Mouse (Mus musculus) heart, embryonic 10.5 days (tissue): ENCODE data around the gene Rab37. TPM values are rescaled to one million over a fixed set of nuclear protein-coding genes. Genes with fewer than 3 reads are reported as not detected.
A peak's percentile ranks its signal among the peaks of the same experiment; 100 is the strongest.

ENCODE experiments used
- DNase-seq: peaks from one replicate; pipeline ENCODE4 v3.0.0-alpha.2; 2017; ENCODE audit warnings: low spot score
- H3K27ac ChIP-seq: fragments of 300-500 bp; sonication (generic); 2 replicates; pipeline ENCODE4 v1.5.1; 2016; ENCODE audit warnings: mild to moderate bottlenecking
- H3K27me3 ChIP-seq: fragments of 300-500 bp; sonication (generic); 2 replicates; pipeline ENCODE4 v1.6.1; 2016; ENCODE audit warnings: mild to moderate bottlenecking; ENCODE audit not compliant: poor library complexity, insufficient read depth, severe bottlenecking
- H3K36me3 ChIP-seq: fragments of 300-500 bp; sonication (generic); 2 replicates; pipeline ENCODE4 v1.6.1; 2016; ENCODE audit warnings: mild to moderate bottlenecking, moderate library complexity
- H3K4me1 ChIP-seq: fragments of 300-500 bp; sonication (generic); 2 replicates; pipeline ENCODE4 v1.6.1; 2016; ENCODE audit warnings: mild to moderate bottlenecking
- H3K4me3 ChIP-seq: fragments of 300-500 bp; sonication (generic); 2 replicates; pipeline ENCODE4 v1.5.1; 2016; ENCODE audit warnings: mild to moderate bottlenecking, moderate library complexity
- H3K9me3 ChIP-seq: fragments of 300-500 bp; sonication (generic); 2 replicates; pipeline ENCODE4 v1.6.1; 2016; ENCODE audit warnings: mild to moderate bottlenecking, moderate library complexity
- WGBS: fragments of 180-500 bp; shearing (Covaris S2); methylation state at CpG from one replicate; pipeline ENCODE4 v1.1.7; 2016; 5-methylcytosine and 5-hydroxymethylcytosine counted together
- polyA plus RNA-seq: library from polyadenylated mRNA; unstranded; fragments of >200 nt; fragmentation: Nextera tagmentation; extraction: Ambion mirVana; gene quantifications from 2 replicates; pipeline ENCODE4 v1.2.1, GENCODE M21; 2016

The Rab37 gene
- polyA plus RNA-seq, 1 experiment from 2014 or later, result 2.6 TPM

DNA sequence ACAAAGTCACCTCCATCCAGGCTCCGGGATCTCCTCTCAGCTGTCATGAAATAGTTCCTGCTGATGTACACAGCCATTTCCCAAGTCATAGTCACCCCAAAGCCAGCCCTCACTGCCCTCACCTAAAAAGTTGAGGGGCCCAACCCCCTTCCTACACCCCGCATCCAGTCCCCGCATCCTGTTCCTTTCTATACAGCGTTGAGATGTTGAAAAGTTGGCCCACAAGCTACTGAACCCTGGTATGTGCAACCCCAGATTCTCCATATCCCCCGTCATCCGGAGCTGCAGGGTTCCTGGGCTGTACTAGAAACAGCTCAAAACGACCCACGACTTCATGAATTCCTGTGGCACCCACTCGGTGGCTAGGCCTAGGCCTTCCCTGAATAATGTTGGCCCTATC is 61.9 kb downstream of the Rab37 start:
- Histone ChIP-seq H3K36me3 (no peaks in the 10 kb centered on the region), H3K4me1 (peaks cover 45% of the 10 kb centered on the region), H3K4me3 (peak overlapping the region; percentile 52; the same call in 1 of the 2 replicates), H3K27me3 (peaks cover 62% of the 10 kb centered on the region), H3K9me3 (no peaks in the 10 kb centered on the region), H3K27ac (no peak overlapping the region)
- DNase-seq, result no peak
- whole genome bisulfite sequencing, result 72% methylated on average over 9 of the region's 9 CpGs

DNA sequence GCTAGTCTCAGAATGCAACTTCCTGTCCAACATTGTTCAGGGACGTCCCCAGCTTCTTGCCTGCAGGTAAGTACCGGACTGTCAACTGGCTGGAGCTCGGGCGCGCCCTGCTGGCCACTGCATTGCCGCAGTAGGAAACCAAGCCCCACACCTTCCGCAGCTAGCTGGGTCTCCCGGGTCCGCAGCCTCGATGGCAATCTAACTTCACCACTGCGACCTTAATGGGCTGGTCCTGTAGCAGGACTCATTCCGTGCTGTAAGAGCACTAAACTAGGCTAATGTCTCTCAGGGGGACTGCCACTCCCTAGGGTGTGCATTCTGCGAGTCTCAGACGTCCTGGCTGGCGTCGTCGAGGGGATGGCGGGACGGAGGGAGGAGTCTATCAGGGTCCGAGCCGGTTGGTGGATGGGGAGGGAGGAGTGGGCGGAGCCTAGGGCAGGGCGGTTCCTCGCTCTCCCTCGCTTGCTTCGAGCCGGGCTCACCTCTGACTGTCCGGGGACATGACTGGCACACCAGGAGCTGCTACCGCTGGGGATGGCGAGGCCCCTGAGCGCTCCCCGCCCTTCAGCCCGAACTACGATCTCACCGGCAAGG is 62.6 kb downstream of the Rab37 start:
- Histone ChIP-seq H3K4me1 (peaks cover 52% of the 10 kb centered on the region), H3K27me3 (peaks cover 62% of the 10 kb centered on the region), H3K36me3 (no peaks in the 10 kb centered on the region), H3K9me3 (no peaks in the 10 kb centered on the region), H3K4me3 (peak overlapping the region; percentile 52), H3K27ac (peak overlapping the region; percentile 39; the same call in 1 of the 2 replicates)
- DNase-seq, result peak; percentile 88
- WGBS, result 1% methylated on average over 35 of the region's 35 CpGs

GRCm38 (mm10) chr11:115155053-115155634 is 63.9 kb downstream of the Rab37 start:
- Histone ChIP-seq H3K4me3 (no peak overlapping the region), H3K36me3 (no peaks in the 10 kb centered on the region), H3K4me1 (peaks cover 53% of the 10 kb centered on the region), H3K9me3 (no peaks in the 10 kb centered on the region), H3K27ac (0 out of 2 replicates have a peak overlapping the region, but pooled peaks have one; percentile 30), H3K27me3 (peaks cover 62% of the 10 kb centered on the region)
- 6% methylated on average over 5 of the region's 5 CpGs for WGBS
- no peak for DNase-seq

- H3K4me3 ChIP-seq, result peak overlapping the region; percentile 8; the same call in 1 of the 2 replicates
- peaks cover 47% of the 10 kb centered on the region for H3K27me3 ChIP-seq
- peak overlapping the region; percentile 86 for H3K27ac ChIP-seq
- H3K36me3 ChIP-seq, result no peaks in the 10 kb centered on the region
- no peak for DNase-seq
- H3K9me3 ChIP-seq, result no peaks in the 10 kb centered on the region
- H3K4me1 ChIP-seq, result peaks cover 68% of the 10 kb centered on the region
- WGBS, result 22% methylated on average over 12 of the region's 12 CpGs
These were observed 66.9 kb downstream of the Rab37 start for GRCm38 (mm10) chr11:115157933-115158719.

DNA sequence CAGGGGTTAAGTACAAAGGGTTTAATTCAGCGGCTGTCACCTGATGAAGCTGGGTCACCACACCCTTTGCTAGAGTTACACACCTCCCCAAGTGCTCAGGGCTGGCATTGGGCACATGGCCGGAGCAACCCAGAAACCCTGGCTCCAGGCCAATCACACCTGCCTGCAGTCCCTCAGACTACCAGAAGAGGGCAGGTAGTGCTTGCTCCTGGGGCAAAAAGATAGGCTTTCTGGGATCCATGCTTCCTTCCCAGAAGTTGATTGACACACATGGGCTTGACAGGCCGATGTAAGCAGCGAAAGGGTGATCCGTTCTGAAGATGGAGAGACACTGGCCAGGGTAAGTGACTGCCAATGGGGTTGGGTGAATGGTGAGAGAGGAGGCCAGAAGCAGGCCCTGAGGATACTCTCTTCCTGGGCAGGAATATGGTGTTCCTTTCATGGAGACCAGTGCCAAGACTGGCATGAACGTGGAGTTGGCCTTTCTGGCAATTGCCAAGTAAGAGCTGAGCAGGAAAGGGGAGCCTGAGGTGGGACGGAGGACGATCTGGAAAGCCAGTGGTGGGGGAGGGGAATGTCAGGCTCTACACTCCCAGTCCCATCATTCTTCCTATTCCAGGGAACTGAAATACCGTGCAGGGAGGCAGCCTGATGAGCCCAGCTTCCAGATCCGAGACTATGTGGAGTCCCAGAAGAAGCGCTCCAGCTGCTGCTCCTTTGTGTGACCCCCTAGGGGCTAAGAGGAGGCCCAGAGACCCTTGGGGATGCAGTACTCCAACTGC is 69.0 kb downstream of the Rab37 start:
- Histone ChIP-seq H3K36me3 (no peaks in the 10 kb centered on the region), H3K27ac (no peak overlapping the region; the same call in 1 of the 2 replicates), H3K4me3 (0 out of 2 replicates have a peak overlapping the region, but pooled peaks have one; percentile 6), H3K9me3 (no peaks in the 10 kb centered on the region), H3K4me1 (peaks cover 69% of the 10 kb centered on the region), H3K27me3 (peaks cover 32% of the 10 kb centered on the region)
- 54% methylated on average over 11 of the region's 11 CpGs for WGBS
- DNase-seq, result no peak

DNA sequence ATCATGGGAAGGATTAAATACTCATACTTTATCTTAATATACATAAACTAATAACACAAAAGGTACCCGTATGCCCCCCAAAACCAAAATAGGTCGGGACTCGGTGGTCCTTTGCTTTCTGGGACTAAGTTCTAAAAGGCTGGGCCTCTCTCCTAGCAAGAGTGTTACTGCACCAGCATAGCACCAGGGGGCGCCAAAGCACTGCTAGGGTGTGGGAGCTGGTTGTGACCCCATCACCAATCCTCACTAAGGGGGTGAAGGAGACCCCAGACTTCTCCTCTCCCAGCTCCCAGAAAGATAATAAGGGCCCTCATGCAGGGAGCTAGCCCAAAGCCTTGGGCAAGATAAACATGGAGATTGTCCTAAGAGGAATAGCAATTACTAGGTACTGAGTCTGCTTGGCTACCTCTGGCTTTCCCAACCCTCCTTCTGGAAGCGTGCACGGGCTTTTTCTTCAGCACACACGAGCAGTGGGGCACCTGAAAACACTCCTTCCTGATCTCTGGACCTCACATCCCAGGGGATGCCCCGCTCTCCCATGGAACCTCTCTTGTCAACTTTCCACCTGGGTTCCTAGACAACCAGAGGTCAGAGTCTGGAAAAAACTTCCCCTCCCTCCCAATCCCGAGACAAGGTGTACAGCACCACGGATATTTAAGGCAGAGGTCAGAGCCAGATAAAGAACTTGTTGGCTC is 69.8 kb downstream of the Rab37 start:
- WGBS, result 28% methylated on average over 10 of the region's 10 CpGs
- peaks cover 32% of the 10 kb centered on the region for H3K27me3 ChIP-seq

GRCm38 (mm10) chr11:115161578-115162204 is 70.5 kb downstream of the Rab37 start:
- Histone ChIP-seq H3K36me3 (no peaks in the 10 kb centered on the region), H3K4me3 (no peak overlapping the region), H3K27ac (no peak overlapping the region; the same call in 1 of the 2 replicates), H3K9me3 (no peaks in the 10 kb centered on the region), H3K4me1 (peaks cover 67% of the 10 kb centered on the region), H3K27me3 (peaks cover 28% of the 10 kb centered on the region)
- DNase-seq, result no peak
- 40% methylated on average over 9 of the region's 9 CpGs for WGBS

More for the DNA sequence above, 69.8 kb downstream of the Rab37 start:
- no peak for DNase-seq
- Histone ChIP-seq H3K9me3 (no peaks in the 10 kb centered on the region), H3K27ac (no peak overlapping the region), H3K36me3 (no peaks in the 10 kb centered on the region), H3K4me3 (no peak overlapping the region), H3K4me1 (peaks cover 67% of the 10 kb centered on the region)

DNA sequence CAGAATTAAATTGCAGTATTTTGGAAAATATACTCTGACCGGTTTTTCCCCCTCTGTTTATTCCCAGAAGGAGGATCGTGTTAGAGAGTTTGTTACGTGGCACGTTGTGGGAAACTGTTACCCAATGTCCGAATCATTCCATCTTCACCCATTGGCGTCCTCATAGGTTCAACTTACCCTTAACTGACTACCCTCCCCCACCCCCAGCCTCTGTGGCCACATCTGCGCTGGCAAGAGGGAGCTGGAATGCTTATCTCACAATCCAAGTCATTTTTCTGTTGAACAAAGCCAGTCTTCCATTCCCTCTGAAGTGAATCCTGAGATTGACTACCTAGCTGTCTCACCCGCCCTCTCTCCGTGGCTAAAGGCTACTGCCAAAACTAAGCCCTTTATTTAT is 71.0 kb downstream of the Rab37 start:
- H3K36me3 ChIP-seq, result no peaks in the 10 kb centered on the region
- peaks cover 23% of the 10 kb centered on the region; the same call in 1 of the 2 replicates for H3K27me3 ChIP-seq
- H3K4me3 ChIP-seq, result peak overlapping the region; percentile 72
- no peak for DNase-seq
- H3K4me1 ChIP-seq, result peaks cover 67% of the 10 kb centered on the region
- peak overlapping the region; percentile 84; the same call in 1 of the 2 replicates for H3K27ac ChIP-seq
- H3K9me3 ChIP-seq, result no peaks in the 10 kb centered on the region
- 17% methylated on average over 9 of the region's 9 CpGs for WGBS

GRCm38 (mm10) chr11:115162832-115163480 is 71.7 kb downstream of the Rab37 start, which contains the start of gene Slc9a3r1:
TSS of gene Slc9a3r1 (plus strand) at chr11:115163341.
- H3K36me3 ChIP-seq, result no peaks in the 10 kb centered on the region
- peak within 1 kb of the TSS; percentile 72 for H3K4me3 ChIP-seq
- peak within 1 kb of the TSS; percentile 84 for H3K27ac ChIP-seq
- peak; percentile 98 for DNase-seq
- H3K27me3 ChIP-seq, result peaks cover 17% of the 10 kb centered on the region; the same call in 1 of the 2 replicates
- WGBS, result under 1% methylated on average over 47 of the region's 47 CpGs
- no peaks in the 10 kb centered on the region for H3K9me3 ChIP-seq
- H3K4me1 ChIP-seq, result peaks cover 59% of the 10 kb centered on the region

DNA sequence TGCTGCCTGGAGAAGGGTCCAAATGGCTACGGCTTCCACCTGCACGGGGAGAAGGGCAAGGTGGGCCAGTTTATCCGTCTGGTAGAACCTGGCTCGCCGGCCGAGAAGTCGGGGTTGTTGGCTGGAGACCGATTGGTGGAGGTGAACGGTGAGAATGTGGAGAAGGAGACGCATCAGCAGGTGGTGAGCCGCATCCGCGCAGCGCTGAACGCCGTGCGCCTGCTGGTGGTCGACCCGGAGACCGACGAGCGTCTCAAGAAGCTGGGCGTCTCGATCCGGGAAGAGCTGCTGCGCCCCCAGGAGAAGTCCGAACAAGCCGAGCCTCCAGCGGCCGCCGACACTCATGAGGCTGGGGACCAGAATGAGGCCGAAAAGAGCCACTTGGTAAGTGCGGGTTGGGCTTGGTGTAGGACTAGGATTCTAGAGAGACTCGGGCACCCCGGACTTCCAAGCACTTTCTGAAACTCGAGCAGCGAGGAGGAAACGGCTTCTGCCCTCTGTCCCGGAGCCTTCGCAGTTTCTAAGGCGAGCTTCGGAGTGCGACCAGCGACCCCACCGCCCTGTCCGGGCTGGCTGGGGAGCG is 72.4 kb downstream of the Rab37 start:
- Histone ChIP-seq H3K4me1 (peaks cover 52% of the 10 kb centered on the region), H3K36me3 (no peaks in the 10 kb centered on the region), H3K27me3 (peaks cover 17% of the 10 kb centered on the region; the same call in 1 of the 2 replicates), H3K27ac (peak overlapping the region; percentile 84), H3K9me3 (no peaks in the 10 kb centered on the region), H3K4me3 (peak overlapping the region; percentile 72)
- under 1% methylated on average over 47 of the region's 47 CpGs for WGBS
- peak; percentile 86 for DNase-seq
